ENCODE assay signal across 26 mouse cellular contexts in genomic region chr11:53908686-53909085, GRCm38 (mm10). TPM values are rescaled to one million over a fixed set of nuclear protein-coding genes. Genes with fewer than 3 reads are reported as not detected.
"Had no signal": no experiment of that assay in that cellular context is flagged by ENCODE, and none has a peak within 500 bp of the region (broad histone marks: within the 10 kb centered on the region; RNA-seq: fewer than 3 reads in every experiment).

No protein-coding gene starts in this region.

- ATAC-seq: forebrain, postnatal 0 days; inflammation-experienced regulatory T-cells, adult 6 months had no signal

- H3K36me3 ChIP-seq: heart, embryonic 12.5 days; hindbrain, embryonic 10.5 days; hindbrain, embryonic 12.5 days; hindbrain, embryonic 15.5 days; kidney, embryonic 15.5 days; limb, embryonic 13.5 days; limb, embryonic 15.5 days; liver, embryonic 13.5 days; liver, embryonic 15.5 days had no signal

- H3K9ac ChIP-seq: forebrain, postnatal 0 days; heart, embryonic 12.5 days; hindbrain, embryonic 12.5 days; hindbrain, embryonic 15.5 days; kidney, embryonic 15.5 days; limb, embryonic 13.5 days; limb, embryonic 15.5 days; liver, embryonic 13.5 days; liver, embryonic 15.5 days had no signal

- H3K4me1 ChIP-seq: hindbrain, embryonic 15.5 days; limb, embryonic 13.5 days had no signal

- DNase-seq: forebrain, postnatal 0 days; gastrocnemius, postnatal 14 days; gastrocnemius, postnatal 36 days; heart, adult 2 months; heart, postnatal 10 days; heart, postnatal 4 days; kidney, adult 11 months; kidney, adult 2 months; kidney, adult 9 months; kidney, postnatal 14 days; kidney, postnatal 36 days; layer of hippocampus, adult 9-11 months; layer of hippocampus, postnatal 36 days; left cerebral cortex, postnatal 4 days; liver, embryonic 13.5 days had no signal

- H3K9me3 ChIP-seq: heart, embryonic 12.5 days; hindbrain, embryonic 10.5 days; hindbrain, embryonic 12.5 days; hindbrain, embryonic 15.5 days; kidney, embryonic 15.5 days; limb, embryonic 13.5 days; limb, embryonic 15.5 days; liver, embryonic 13.5 days; liver, embryonic 15.5 days had no signal

- H3K4me2 ChIP-seq: heart, embryonic 12.5 days; hindbrain, embryonic 12.5 days; hindbrain, embryonic 15.5 days; kidney, embryonic 15.5 days; limb, embryonic 13.5 days; limb, embryonic 15.5 days; liver, embryonic 13.5 days; liver, embryonic 15.5 days had no signal

- H3K27me3 ChIP-seq: heart, embryonic 12.5 days; hindbrain, embryonic 12.5 days; hindbrain, embryonic 15.5 days; kidney, embryonic 15.5 days; limb, embryonic 13.5 days; limb, embryonic 15.5 days; liver, embryonic 13.5 days; liver, embryonic 15.5 days had no signal

- H3K4me3 ChIP-seq: heart, adult 2 months; heart, embryonic 12.5 days; hindbrain, embryonic 10.5 days; hindbrain, embryonic 12.5 days; hindbrain, embryonic 15.5 days; kidney, embryonic 15.5 days; limb, embryonic 13.5 days; limb, embryonic 15.5 days; liver, embryonic 13.5 days; liver, embryonic 15.5 days had no signal

- H3K27ac ChIP-seq: heart, adult 2 months; hindbrain, embryonic 10.5 days; hindbrain, embryonic 12.5 days; hindbrain, embryonic 15.5 days; kidney, embryonic 15.5 days; kidney, postnatal 0 days; limb, embryonic 13.5 days; limb, embryonic 15.5 days; liver, embryonic 13.5 days; liver, embryonic 15.5 days had no signal

RNA-seq across cellular contexts. Expression of gene Gm12216, which starts 49.6 kb away (rescaled TPM):
- total RNA-seq: forebrain, postnatal 0 days had no signal
- polyA plus RNA-seq: hindbrain, embryonic 12.5 days; limb, embryonic 11.5 days; liver, embryonic 15.5 days had no signal
